Mouse (Mus musculus) intestine, embryonic 14.5 days (tissue): ENCODE measurements around the gene Nek2. TPM values are rescaled to one million over a fixed set of nuclear protein-coding genes. Genes with fewer than 3 reads are reported as not detected.

Experiments
- ATAC-seq: fragments of 200-750 bp; cut with Nextera tagmentation; replicated peaks from 2 replicates; pipeline ENCODE4 v1.8.0; 2017; ENCODE audit warnings: low read depth, moderate number of reproducible peaks, moderate TSS enrichment, moderate library complexity; ENCODE audit not compliant: low FRiP score, low TSS enrichment
- DNase-seq: peaks from one replicate; pipeline ENCODE4 v3.0.0-alpha.2; 2018; ENCODE audit warnings: low spot score
- H3K27ac ChIP-seq: fragments of 300-500 bp; sonication (generic); 2 replicates; pipeline ENCODE4 v1.5.1; 2014; ENCODE audit warnings: low read depth, mild to moderate bottlenecking, control low read depth
- H3K27me3 ChIP-seq: fragments of 300-500 bp; sonication (generic); replicated peaks from 2 replicates; pipeline ENCODE4 v1.6.1; 2014; ENCODE audit warnings: low read length, control low read depth; ENCODE audit not compliant: control insufficient read depth, insufficient read depth
- H3K36me3 ChIP-seq: fragments of 300-500 bp; sonication (generic); 2 replicates; pipeline ENCODE4 v1.6.1; 2014; ENCODE audit warnings: low read length, control low read depth; ENCODE audit not compliant: control insufficient read depth, insufficient read depth
- H3K4me1 ChIP-seq: fragments of 300-500 bp; sonication (generic); replicated peaks from 2 replicates; pipeline ENCODE4 v1.6.1; 2014; ENCODE audit warnings: low read length, control low read depth, mixed read lengths; ENCODE audit not compliant: control insufficient read depth, insufficient read depth
- H3K4me2 ChIP-seq: fragments of 300-500 bp; sonication (generic); 2 replicates; pipeline ENCODE4 v1.6.1; 2014; ENCODE audit warnings: low read length
- H3K4me3 ChIP-seq: fragments of 300-500 bp; sonication (generic); 2 replicates; pipeline ENCODE4 v1.5.1; 2014; ENCODE audit warnings: low read depth, low read length, control low read depth, mixed read lengths
- H3K9ac ChIP-seq: fragments of 300-500 bp; sonication (generic); 2 replicates; pipeline ENCODE4 v1.6.1; 2014; ENCODE audit warnings: mild to moderate bottlenecking, low read length
- H3K9me3 ChIP-seq: fragments of 300-500 bp; sonication (generic); 2 replicates; pipeline ENCODE4 v1.6.1; 2016; ENCODE audit warnings: low read length, control low read depth; ENCODE audit not compliant: control insufficient read depth
- WGBS: fragments of 180-500 bp; shearing (Covaris S2); extraction: QIAGEN DNeasy Blood & Tissue Kit; methylation state at CpG from one replicate; pipeline ENCODE4 v1.1.7; 2014; 5-methylcytosine and 5-hydroxymethylcytosine counted together
- polyA plus RNA-seq: library from polyadenylated mRNA; unstranded; fragments of >200 nt; fragmentation: Nextera tagmentation; extraction: Ambion mirVana; gene quantifications from 2 replicates; pipeline ENCODE4 v1.2.1, GENCODE M21; 2014

Gene Nek2
- polyA plus RNA-seq, 1 experiment from 2014 or later = 39.8 TPM

DNA sequence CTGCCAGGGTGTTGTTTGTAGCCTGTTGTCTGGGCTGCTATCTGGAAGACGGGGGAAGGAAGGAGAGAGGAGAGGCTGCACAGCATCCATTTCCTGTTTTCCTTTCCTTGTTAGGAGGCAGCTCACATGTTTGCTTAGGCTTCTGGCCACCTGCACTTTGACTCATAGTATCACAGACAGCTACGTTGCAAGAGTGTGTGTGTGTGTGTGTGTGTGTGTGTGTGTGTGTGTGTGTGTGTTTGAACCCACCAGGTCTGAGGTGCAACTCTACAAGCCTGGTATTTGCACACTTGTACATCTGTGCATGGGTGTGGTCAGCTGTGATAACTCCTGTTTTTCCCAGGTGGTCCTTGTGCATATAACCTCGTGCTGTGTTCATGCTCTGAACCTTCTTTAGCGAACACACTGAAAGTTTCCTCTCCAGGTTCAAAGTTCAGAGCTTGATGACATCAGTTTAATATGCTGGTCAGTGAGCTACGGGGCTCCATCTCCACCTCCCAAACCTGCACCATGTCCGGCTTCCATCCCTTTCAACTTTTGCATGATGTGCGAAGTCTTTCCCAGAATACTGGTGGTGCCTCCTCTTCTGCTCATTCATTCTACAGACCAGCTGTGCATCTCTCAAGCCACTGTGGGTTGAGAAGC, 27.2 kb upstream of the Nek2 start:
- ATAC-seq (no peak), DNase-seq (no peak)
- Histone ChIP-seq H3K4me1 (0 out of 2 replicates have a peak, but pooled peaks cover 3% of the 10 kb centered on the region), H3K36me3 (no peaks in the 10 kb centered on the region), H3K9me3 (0 out of 2 replicates have a peak, but pooled peaks cover 7% of the 10 kb centered on the region), H3K4me2 (no peak overlapping the region), H3K27me3 (no peaks in the 10 kb centered on the region), H3K4me3 (no peak overlapping the region), H3K27ac (no peak overlapping the region), H3K9ac (no peak overlapping the region)
- WGBS = 59% methylated on average over 7 of the region's 7 CpGs

- Histone ChIP-seq H3K4me3 (no peak overlapping the region), H3K27ac (no peak overlapping the region), H3K27me3 (no peaks in the 10 kb centered on the region), H3K4me1 (0 out of 2 replicates have a peak, but pooled peaks cover 3% of the 10 kb centered on the region), H3K9ac (no peak overlapping the region), H3K36me3 (no peaks in the 10 kb centered on the region), H3K4me2 (no peak overlapping the region), H3K9me3 (no peaks in the 10 kb centered on the region)
- DNase-seq (no peak), ATAC-seq (no peak)
- 79% methylated on average over 4 of the region's 4 CpGs for WGBS
Observed at GRCm38 (mm10) chr1:191796238-191796896, 24.9 kb upstream of the Nek2 start.

DNA sequence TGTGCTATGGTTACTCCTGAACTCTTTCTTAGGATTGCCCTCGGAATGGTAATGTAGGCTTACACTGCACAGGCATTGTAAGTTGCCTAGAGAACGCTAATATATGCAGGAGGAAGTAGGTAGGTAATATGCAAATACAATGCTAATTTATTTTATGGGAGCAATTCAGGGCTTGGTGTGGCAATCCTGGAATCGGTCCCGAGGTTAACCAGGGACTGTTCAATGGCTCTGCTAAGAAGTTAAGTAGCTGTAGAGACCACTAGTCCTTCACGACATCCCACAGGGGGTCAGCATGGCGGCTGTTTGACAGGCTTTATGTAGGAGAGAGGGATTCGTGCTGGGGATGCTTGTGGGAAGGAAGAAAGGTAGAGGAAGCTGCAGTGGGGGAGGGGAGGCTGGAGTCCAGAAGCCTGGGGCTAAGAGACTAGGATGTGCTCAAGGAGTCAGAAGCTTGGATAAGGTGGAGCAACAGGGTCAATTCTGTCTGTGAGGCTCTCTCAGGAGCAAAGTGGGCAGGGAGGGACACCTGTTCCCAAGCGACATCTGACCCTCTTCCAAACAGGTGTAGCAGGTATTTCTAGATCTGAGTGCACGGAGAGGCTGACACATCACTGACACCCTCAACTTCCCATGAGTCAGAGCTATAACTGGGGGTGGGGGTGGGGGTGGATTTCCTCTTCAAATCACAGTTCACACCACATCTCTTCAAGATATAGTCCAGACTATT, 19.0 kb upstream of the Nek2 start:
- no peaks in the 10 kb centered on the region for H3K36me3 ChIP-seq
- H3K4me1 ChIP-seq = no peaks in the 10 kb centered on the region
- no peaks in the 10 kb centered on the region for H3K9me3 ChIP-seq
- DNase-seq (peak; percentile 63), ATAC-seq (peak; percentile 78)
- no peak overlapping the region for H3K9ac ChIP-seq
- 0 out of 2 replicates have a peak overlapping the region, but pooled peaks have one; percentile 7 for H3K4me2 ChIP-seq
- H3K27ac ChIP-seq = 0 out of 2 replicates have a peak overlapping the region, but pooled peaks have one; percentile 55
- H3K27me3 ChIP-seq = no peaks in the 10 kb centered on the region
- no peak overlapping the region for H3K4me3 ChIP-seq
- WGBS = 52% methylated on average over 9 of the region's 9 CpGs

GRCm38 (mm10) chr1:191802820-191803655, 18.2 kb upstream of the Nek2 start:
- no peak overlapping the region for H3K9ac ChIP-seq
- H3K27me3 ChIP-seq = no peaks in the 10 kb centered on the region
- DNase-seq = no peak
- 60% methylated on average over 10 of the region's 10 CpGs for WGBS
- H3K4me2 ChIP-seq = no peak overlapping the region
- no peaks in the 10 kb centered on the region for H3K9me3 ChIP-seq
- H3K4me1 ChIP-seq = no peaks in the 10 kb centered on the region
- no peaks in the 10 kb centered on the region for H3K36me3 ChIP-seq
- 0 out of 2 replicates have a peak overlapping the region, but pooled peaks have one; percentile 55 for H3K27ac ChIP-seq
- no peak overlapping the region for H3K4me3 ChIP-seq
- ATAC-seq = no peak

GRCm38 (mm10) chr1:191804747-191805146, 16.5 kb upstream of the Nek2 start:
- H3K9ac ChIP-seq = no peak overlapping the region
- 67% methylated on average over 5 of the region's 5 CpGs for WGBS
- no peaks in the 10 kb centered on the region for H3K4me1 ChIP-seq
- H3K27ac ChIP-seq = no peak overlapping the region
- ATAC-seq (no peak), DNase-seq (no peak)
- no peaks in the 10 kb centered on the region for H3K27me3 ChIP-seq
- H3K9me3 ChIP-seq = no peaks in the 10 kb centered on the region
- no peak overlapping the region for H3K4me3 ChIP-seq
- no peaks in the 10 kb centered on the region for H3K36me3 ChIP-seq
- no peak overlapping the region for H3K4me2 ChIP-seq

DNA sequence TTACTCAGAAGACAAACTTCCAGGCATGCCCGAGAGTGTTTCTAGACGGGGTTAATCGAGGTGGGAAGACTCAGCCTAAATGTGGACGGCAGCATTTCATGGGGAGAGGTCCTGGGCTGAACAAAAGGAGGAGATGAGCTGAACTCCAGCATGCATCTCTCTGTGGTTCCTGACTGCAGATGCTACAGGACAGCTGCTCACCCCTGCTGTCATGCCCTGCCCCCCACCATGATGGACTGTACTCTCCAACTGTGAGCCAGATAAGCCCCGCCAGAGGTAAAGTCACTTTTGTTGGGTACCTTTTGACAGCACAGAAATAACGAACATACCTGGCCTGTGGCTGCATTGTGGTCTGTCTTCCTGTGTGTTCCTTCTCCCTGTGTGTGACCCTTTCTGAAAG, 15.5 kb upstream of the Nek2 start:
- ATAC-seq (no peak), DNase-seq (no peak)
- Histone ChIP-seq H3K4me1 (no peaks in the 10 kb centered on the region), H3K9me3 (no peaks in the 10 kb centered on the region), H3K4me3 (no peak overlapping the region), H3K36me3 (no peaks in the 10 kb centered on the region), H3K27ac (no peak overlapping the region), H3K27me3 (no peaks in the 10 kb centered on the region), H3K4me2 (no peak overlapping the region), H3K9ac (no peak overlapping the region)
- 74% methylated on average over 6 of the region's 6 CpGs for whole genome bisulfite sequencing

GRCm38 (mm10) chr1:191806740-191807139, 14.5 kb upstream of the Nek2 start:
- no peak overlapping the region for H3K4me3 ChIP-seq
- WGBS = 90% methylated on average over 4 of the region's 4 CpGs
- no peaks in the 10 kb centered on the region for H3K27me3 ChIP-seq

DNA sequence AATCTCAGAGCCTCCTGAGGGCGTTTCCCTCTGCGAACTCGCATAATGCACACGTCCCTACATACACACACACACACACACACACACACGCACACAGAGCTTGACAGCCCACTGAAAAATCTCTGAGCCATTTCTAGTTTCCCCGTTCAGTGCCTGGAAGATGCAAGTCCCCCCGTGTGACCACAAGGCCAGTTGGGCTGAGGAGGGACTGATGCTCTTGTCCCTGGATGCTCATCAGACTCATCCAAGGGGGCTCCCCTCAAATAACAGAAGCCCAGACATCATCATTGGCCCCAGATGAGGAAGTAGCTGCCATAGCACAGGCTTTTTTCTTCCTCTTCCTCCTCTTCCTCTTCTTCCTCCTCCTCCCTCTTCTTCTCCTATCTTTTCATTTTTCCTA, 13.3 kb upstream of the Nek2 start:
- 85% methylated on average over 7 of the region's 7 CpGs for WGBS
- H3K36me3 ChIP-seq = no peaks in the 10 kb centered on the region

More at GRCm38 (mm10) chr1:191806740-191807139, 14.5 kb upstream of the Nek2 start:
- Histone ChIP-seq H3K27ac (no peak overlapping the region), H3K4me2 (no peak overlapping the region), H3K9me3 (no peaks in the 10 kb centered on the region), H3K9ac (no peak overlapping the region), H3K36me3 (no peaks in the 10 kb centered on the region), H3K4me1 (no peaks in the 10 kb centered on the region)
- ATAC-seq = no peak
- no peak for DNase-seq

More for the DNA sequence above, 13.3 kb upstream of the Nek2 start:
- no peak overlapping the region for H3K27ac ChIP-seq
- H3K9me3 ChIP-seq = no peaks in the 10 kb centered on the region
- ATAC-seq (no peak), DNase-seq (no peak)
- no peaks in the 10 kb centered on the region for H3K4me1 ChIP-seq
- no peaks in the 10 kb centered on the region for H3K27me3 ChIP-seq
- no peak overlapping the region for H3K4me3 ChIP-seq
- no peak overlapping the region for H3K9ac ChIP-seq
- H3K4me2 ChIP-seq = no peak overlapping the region
